Mouse (Mus musculus): Measurements from ENCODE around the gene Hmx1. TPM values are rescaled to one million over a fixed set of nuclear protein-coding genes. Genes with fewer than 3 reads are reported as not detected.

Hmx1 gene
- polyA plus RNA-seq (2014; fragmentation: Nextera tagmentation; extraction: Ambion mirVana): not detected in 2 replicates

DNA sequence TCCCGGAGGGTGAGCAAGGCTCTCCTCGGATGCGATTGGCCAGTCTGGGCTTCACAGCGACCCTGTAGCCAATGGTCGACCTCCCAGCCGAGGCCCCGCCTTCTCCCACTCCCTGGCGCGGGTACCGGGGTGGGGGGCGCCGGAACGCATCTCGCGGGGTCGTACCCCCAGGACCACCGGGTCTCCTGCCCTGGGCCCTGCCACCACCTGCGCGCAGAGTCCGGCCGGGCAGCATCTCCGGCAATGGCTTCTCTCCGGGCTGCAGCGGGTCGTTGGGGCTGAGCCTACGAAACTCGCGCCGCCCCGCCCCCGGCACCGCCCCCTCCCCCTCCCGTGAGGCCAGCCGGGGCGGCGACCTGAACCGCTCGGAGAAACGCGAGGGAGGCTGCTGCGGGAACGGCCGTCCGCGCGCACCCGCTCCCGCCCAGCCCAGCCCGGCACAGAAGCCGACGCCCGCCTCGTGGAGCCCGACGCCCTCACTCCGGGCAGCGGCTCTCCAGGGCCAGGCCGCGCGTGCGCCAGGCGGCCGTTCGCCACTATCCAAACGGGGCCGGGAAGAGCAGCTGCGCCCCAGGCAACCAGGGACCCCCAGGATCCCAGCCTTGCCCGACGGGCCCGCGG lies at the start of gene Hmx1:
Hmx1 (plus strand) TSS at position 618 of the 621 bp plus-strand sequence.
- Histone ChIP-seq H3K4me1 (ENCODE audit: control insufficient read depth, insufficient read depth, low read length) (peaks cover 11% of the 10 kb centered on the region), H3K27ac (ENCODE audit: low read depth, low read length) (no peak within 1 kb of the TSS), H3K4me2 (peak within 1 kb of the TSS; percentile 70), H3K4me3 (ENCODE audit: low read depth, low read length) (peak within 1 kb of the TSS; percentile 53), H3K36me3 (ENCODE audit: control insufficient read depth, insufficient read depth, low read length) (no peaks in the 10 kb centered on the region), H3K9ac (ENCODE audit: low read depth, low read length) (no peak within 1 kb of the TSS), H3K27me3 (ENCODE audit: control insufficient read depth, insufficient read depth, low read length) (peaks cover 100% of the 10 kb centered on the region), H3K9me3 (replicated peaks; ENCODE audit: control insufficient read depth, low read length) (no peaks in the 10 kb centered on the region; the same call in 1 of the 2 replicates)
- under 1% methylated on average over 58 of the region's 71 CpGs for WGBS (ENCODE audit: insufficient replicate concordance)
- ATAC-seq (replicated peaks; ENCODE audit: insufficient number of reproducible peaks, low FRiP score, low TSS enrichment): 0 out of 2 replicates have a peak, but pooled peaks have one; percentile 69

DNA sequence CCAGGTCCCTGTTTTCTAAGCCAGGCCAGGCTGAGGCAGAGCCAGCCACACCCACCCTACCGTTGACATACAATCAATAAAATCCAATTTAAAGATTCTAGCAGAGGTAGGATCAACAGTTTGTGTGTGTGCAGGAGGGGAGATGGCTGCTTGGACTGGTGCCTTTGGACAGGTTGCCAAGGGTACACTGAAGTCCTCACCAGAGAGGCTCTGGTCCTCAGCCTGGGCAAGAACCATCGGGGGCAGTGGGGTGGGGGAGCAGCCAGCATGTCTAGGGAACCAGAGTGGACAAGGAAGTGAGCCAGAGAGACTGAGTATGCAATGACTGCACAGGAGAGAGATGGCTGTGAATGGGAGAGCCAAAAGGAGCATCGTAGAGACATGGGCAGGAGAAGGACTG lies 43.8 kb upstream of the Hmx1 start:
- 80% methylated on average over 3 of the region's 3 CpGs for WGBS (ENCODE audit: insufficient replicate concordance)
- Histone ChIP-seq H3K4me3 (ENCODE audit: low read depth, low read length) (no peak overlapping the region), H3K4me2 (no peak overlapping the region), H3K9me3 (replicated peaks; ENCODE audit: control insufficient read depth, low read length) (no peaks in the 10 kb centered on the region), H3K9ac (ENCODE audit: low read depth, low read length) (no peak overlapping the region), H3K4me1 (ENCODE audit: control insufficient read depth, insufficient read depth, low read length) (no peaks in the 10 kb centered on the region), H3K36me3 (ENCODE audit: control insufficient read depth, insufficient read depth, low read length) (no peaks in the 10 kb centered on the region), H3K27me3 (ENCODE audit: control insufficient read depth, insufficient read depth, low read length) (peaks cover 22% of the 10 kb centered on the region), H3K27ac (ENCODE audit: low read depth, low read length) (no peak overlapping the region)
- no peak for ATAC-seq (replicated peaks; ENCODE audit: insufficient number of reproducible peaks, low FRiP score, low TSS enrichment)

DNA sequence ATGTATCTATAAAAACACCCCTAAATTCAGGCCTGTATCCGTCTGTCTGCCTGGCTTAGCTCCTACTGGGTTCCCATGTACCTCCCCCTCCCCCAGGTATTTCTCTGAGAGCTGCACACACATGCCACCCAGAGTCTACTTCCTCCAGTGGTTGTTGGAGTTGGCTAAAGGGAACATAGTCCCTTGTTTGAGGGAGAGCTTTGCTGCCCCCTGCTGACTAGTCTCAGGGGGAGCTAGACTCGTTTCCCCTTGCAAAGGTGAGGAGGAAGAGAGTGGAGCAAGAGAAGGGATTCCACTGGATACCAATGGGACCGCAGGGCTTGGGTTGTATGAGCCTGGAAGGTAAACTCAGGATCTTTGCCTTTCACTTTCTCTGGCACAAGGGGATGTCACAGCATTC lies 40.1 kb upstream of the Hmx1 start:
- no peaks in the 10 kb centered on the region for H3K4me1 ChIP-seq (ENCODE audit: control insufficient read depth, insufficient read depth, low read length)
- no peak overlapping the region for H3K4me3 ChIP-seq (ENCODE audit: low read depth, low read length)
- H3K4me2 ChIP-seq: no peak overlapping the region
- H3K9me3 ChIP-seq (replicated peaks; ENCODE audit: control insufficient read depth, low read length): no peaks in the 10 kb centered on the region
- no peak overlapping the region for H3K9ac ChIP-seq (ENCODE audit: low read depth, low read length)
- WGBS (ENCODE audit: insufficient replicate concordance): 20% methylated on average over 3 of the region's 3 CpGs
- no peak overlapping the region for H3K27ac ChIP-seq (ENCODE audit: low read depth, low read length)
- H3K36me3 ChIP-seq (ENCODE audit: control insufficient read depth, insufficient read depth, low read length): no peaks in the 10 kb centered on the region
- ATAC-seq (replicated peaks; ENCODE audit: insufficient number of reproducible peaks, low FRiP score, low TSS enrichment): no peak
- H3K27me3 ChIP-seq (ENCODE audit: control insufficient read depth, insufficient read depth, low read length): peaks cover 22% of the 10 kb centered on the region

DNA sequence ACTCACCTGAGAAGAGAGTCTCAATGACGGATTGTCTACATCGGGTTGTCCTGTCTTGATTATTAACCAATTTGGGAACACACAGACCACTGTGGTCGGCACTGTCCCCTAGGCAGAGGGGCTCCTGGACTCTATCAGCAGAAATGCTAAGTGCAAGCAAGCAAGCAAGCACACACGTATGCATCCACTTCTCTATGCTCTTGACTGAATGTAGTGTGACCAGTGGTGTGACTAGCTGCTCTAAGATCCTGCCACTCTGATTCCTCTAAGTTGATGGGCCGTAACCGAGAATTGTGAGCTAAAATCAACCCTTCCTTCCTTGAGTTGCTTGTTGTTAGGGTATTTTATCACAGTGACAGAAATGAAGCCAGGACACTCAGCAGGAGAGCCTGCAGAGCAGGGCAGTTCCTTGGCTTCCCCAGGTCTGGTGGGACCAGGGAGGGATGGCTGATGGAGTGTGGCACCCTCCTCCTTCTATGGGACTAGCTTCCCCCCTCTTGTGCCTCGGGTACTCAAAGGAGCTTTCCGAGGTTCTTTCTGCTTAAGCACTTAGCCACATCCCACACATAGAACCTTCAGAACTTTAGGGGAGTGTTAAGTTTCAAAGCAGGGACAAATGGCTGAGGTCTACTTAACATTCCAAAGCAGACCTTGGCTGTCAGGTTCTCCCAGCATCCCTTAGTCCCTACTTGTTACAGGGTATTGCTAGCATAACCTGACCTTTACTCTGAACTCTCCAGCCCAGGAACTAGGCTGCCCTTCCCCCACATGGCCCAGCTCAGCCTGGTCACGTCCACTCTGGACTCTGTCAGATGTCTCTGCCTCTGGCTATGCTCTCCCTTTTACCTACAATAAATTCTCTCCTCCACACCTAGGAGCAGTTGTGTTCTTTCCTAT lies 31.1 kb upstream of the Hmx1 start:
- H3K4me2 ChIP-seq: no peak overlapping the region
- H3K4me3 ChIP-seq (ENCODE audit: low read depth, low read length): no peak overlapping the region
- H3K4me1 ChIP-seq (ENCODE audit: control insufficient read depth, insufficient read depth, low read length): no peaks in the 10 kb centered on the region
- H3K27ac ChIP-seq (ENCODE audit: low read depth, low read length): no peak overlapping the region
- no peaks in the 10 kb centered on the region for H3K9me3 ChIP-seq (replicated peaks; ENCODE audit: control insufficient read depth, low read length)
- H3K27me3 ChIP-seq (ENCODE audit: control insufficient read depth, insufficient read depth, low read length): no peaks in the 10 kb centered on the region; the same call in 1 of the 2 replicates
- H3K9ac ChIP-seq (ENCODE audit: low read depth, low read length): no peak overlapping the region
- no peak for ATAC-seq (replicated peaks; ENCODE audit: insufficient number of reproducible peaks, low FRiP score, low TSS enrichment)
- 41% methylated on average over 9 of the region's 9 CpGs for WGBS (ENCODE audit: insufficient replicate concordance)
- no peaks in the 10 kb centered on the region for H3K36me3 ChIP-seq (ENCODE audit: control insufficient read depth, insufficient read depth, low read length)

DNA sequence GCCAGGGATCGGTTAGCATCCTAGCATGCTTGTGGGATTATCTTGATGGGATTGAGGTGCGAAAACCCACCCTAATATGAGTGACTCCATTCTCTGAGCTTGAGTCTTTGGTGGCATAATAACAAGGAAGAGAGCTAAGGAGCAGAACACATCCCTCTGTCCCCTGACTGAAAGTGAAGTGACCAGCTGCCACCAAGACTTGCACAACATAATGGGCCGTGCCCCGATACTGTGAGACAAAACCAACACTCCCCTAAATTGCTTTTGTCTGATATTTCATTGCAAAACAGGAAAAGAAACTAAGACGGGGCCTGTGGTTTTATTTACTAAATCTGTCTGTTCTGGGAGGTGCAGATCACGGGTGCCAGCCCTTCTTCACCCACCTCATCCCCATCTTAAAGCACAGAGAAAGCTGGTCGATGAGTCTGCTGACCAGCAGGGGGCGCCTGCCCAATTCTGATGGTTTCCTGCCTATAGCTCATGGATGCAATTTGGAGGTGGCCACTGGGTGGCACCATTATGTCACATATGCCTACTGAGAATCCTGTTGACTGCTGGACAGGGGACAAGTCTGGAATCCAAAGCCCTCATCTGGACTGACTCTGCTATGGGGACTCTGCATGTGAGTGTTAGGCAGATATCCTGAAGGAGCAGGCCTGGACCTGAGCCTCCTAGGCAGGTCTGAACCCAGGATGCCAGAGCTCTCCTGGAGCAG lies 27.2 kb upstream of the Hmx1 start:
- H3K9me3 ChIP-seq (replicated peaks; ENCODE audit: control insufficient read depth, low read length): no peaks in the 10 kb centered on the region
- H3K27me3 ChIP-seq (ENCODE audit: control insufficient read depth, insufficient read depth, low read length): peaks cover 27% of the 10 kb centered on the region
- 47% methylated on average over 8 of the region's 8 CpGs for WGBS (ENCODE audit: insufficient replicate concordance)
- no peak; the same call in 1 of the 2 replicates for ATAC-seq (replicated peaks; ENCODE audit: insufficient number of reproducible peaks, low FRiP score, low TSS enrichment)
- H3K27ac ChIP-seq (ENCODE audit: low read depth, low read length): no peak overlapping the region
- no peaks in the 10 kb centered on the region for H3K4me1 ChIP-seq (ENCODE audit: control insufficient read depth, insufficient read depth, low read length)
- no peak overlapping the region for H3K4me2 ChIP-seq
- H3K4me3 ChIP-seq (ENCODE audit: low read depth, low read length): no peak overlapping the region
- no peak overlapping the region for H3K9ac ChIP-seq (ENCODE audit: low read depth, low read length)
- H3K36me3 ChIP-seq (ENCODE audit: control insufficient read depth, insufficient read depth, low read length): no peaks in the 10 kb centered on the region

DNA sequence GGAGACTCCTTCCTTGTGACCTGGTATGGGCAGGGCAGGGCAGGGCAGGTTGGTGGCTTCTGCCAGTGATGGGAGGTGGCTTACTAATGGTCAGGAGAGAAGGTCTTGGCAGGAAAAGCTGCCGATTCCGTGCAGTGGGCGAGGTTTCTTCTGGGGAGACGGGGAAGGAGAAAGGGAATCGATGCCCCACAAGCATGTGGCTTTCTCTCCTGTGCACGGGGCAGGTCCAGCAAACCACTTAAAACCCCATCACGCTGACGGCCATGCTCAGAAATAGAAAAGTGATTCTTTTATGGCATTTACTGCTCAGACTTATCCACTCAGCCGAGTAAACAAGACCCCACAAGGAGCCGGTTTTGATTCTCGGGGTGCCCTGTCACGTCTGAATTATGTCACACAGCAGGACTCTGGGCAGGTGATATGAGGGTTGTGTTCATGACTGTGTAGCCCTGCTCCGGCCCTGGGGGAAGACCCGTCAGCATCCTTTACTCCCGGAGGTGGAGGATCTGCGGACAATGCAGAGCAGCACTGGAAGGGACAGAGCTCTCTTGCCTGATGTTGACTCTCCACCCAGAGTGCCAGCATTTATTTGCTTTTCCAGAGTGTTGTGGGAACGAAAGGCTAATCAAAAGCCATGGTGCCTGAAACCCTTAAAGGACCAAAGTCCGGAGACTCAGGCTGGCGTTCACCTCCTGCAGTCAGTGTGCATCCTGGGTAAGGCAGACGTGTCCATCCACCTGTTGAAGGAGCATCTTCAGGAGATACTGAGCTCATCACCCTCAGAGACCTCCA lies 22.5 kb upstream of the Hmx1 start:
- Histone ChIP-seq H3K27me3 (ENCODE audit: control insufficient read depth, insufficient read depth, low read length) (peaks cover 38% of the 10 kb centered on the region), H3K4me3 (ENCODE audit: low read depth, low read length) (no peak overlapping the region), H3K4me1 (ENCODE audit: control insufficient read depth, insufficient read depth, low read length) (no peaks in the 10 kb centered on the region), H3K36me3 (ENCODE audit: control insufficient read depth, insufficient read depth, low read length) (no peaks in the 10 kb centered on the region), H3K4me2 (no peak overlapping the region), H3K27ac (ENCODE audit: low read depth, low read length) (no peak overlapping the region), H3K9ac (ENCODE audit: low read depth, low read length) (no peak overlapping the region), H3K9me3 (replicated peaks; ENCODE audit: control insufficient read depth, low read length) (no peaks in the 10 kb centered on the region)
- 65% methylated on average over 20 of the region's 20 CpGs for WGBS (ENCODE audit: insufficient replicate concordance)
- ATAC-seq (replicated peaks; ENCODE audit: insufficient number of reproducible peaks, low FRiP score, low TSS enrichment): no peak

DNA sequence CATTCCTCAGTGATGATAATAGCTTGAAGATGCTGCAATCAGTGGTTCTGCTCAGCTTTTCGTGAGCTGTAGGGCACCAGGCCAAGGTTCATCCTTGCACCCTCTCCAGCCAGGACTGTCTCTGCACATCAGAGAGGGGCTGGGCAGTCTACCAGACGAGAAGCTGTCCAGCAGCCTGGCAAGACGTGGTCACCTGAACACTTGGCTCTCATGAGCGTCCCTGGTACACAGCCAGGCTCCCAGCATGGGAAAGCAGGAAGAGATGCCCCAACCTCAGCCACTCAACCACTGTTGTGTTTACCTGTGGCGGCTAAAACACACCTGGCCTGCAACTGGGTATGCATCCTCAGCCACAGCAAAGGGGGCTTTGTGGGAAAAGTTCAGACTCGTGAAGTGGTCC lies 20.0 kb upstream of the Hmx1 start:
- ATAC-seq (replicated peaks; ENCODE audit: insufficient number of reproducible peaks, low FRiP score, low TSS enrichment): no peak
- H3K36me3 ChIP-seq (ENCODE audit: control insufficient read depth, insufficient read depth, low read length): no peaks in the 10 kb centered on the region
- H3K9me3 ChIP-seq (replicated peaks; ENCODE audit: control insufficient read depth, low read length): no peaks in the 10 kb centered on the region
- no peak overlapping the region for H3K4me3 ChIP-seq (ENCODE audit: low read depth, low read length)
- H3K4me1 ChIP-seq (ENCODE audit: control insufficient read depth, insufficient read depth, low read length): no peaks in the 10 kb centered on the region
- no peak overlapping the region for H3K9ac ChIP-seq (ENCODE audit: low read depth, low read length)
- WGBS (ENCODE audit: insufficient replicate concordance): 67% methylated on average over 6 of the region's 6 CpGs
- no peak overlapping the region for H3K27ac ChIP-seq (ENCODE audit: low read depth, low read length)
- no peak overlapping the region for H3K4me2 ChIP-seq
- peaks cover 37% of the 10 kb centered on the region for H3K27me3 ChIP-seq (ENCODE audit: control insufficient read depth, insufficient read depth, low read length)

DNA sequence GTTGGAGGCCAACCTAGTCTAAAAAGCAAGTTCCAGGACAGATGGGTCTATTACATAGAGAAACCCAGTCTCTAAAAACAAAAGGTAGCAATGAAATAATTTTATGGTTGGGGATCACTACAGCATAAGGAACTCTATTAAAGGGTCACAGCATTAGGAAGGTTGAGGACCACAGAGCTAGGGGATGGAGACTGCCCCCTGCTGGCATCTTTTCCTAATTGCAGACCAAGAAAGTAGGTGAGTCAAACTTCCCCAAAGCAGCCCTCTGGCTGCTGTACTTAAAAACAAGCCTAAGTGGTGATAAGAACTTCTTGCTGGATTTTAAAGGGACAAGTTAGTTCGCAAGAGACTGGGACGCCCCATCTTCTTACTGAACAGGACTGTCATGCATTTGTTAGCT lies 9.8 kb upstream of the Hmx1 start:
- Histone ChIP-seq H3K4me2 (no peak overlapping the region), H3K27me3 (ENCODE audit: control insufficient read depth, insufficient read depth, low read length) (peaks cover 87% of the 10 kb centered on the region), H3K9me3 (replicated peaks; ENCODE audit: control insufficient read depth, low read length) (no peaks in the 10 kb centered on the region), H3K9ac (ENCODE audit: low read depth, low read length) (no peak overlapping the region), H3K36me3 (ENCODE audit: control insufficient read depth, insufficient read depth, low read length) (no peaks in the 10 kb centered on the region), H3K27ac (ENCODE audit: low read depth, low read length) (no peak overlapping the region), H3K4me3 (ENCODE audit: low read depth, low read length) (no peak overlapping the region), H3K4me1 (ENCODE audit: control insufficient read depth, insufficient read depth, low read length) (no peaks in the 10 kb centered on the region)
- ATAC-seq (replicated peaks; ENCODE audit: insufficient number of reproducible peaks, low FRiP score, low TSS enrichment): no peak
- 40% methylated on average over 2 of the region's 2 CpGs for WGBS (ENCODE audit: insufficient replicate concordance)

Measured in heart, embryonic 11.5 days (tissue).